ENCODE assay signal across 14 mouse cellular contexts in the genomic region with DNA sequence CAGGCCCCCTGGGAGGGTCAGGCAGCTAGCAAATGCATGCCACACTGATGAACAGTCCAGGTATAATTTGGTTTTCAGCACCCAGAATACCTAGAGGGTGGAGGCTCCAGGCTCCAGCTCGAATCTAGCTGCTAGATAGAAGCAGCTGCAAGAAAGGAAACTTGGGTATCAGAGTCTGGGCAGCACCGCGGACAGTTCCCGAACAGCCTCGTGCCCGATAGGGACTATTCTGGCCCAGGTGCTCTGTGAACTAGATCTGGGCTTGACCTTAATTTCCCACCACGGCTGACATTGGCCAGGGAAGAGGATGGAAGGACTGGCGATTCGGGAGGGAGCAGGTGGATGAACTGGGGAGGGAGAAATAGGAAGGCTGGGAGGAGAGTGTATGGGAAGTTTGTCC. TPM values are rescaled to one million over a fixed set of nuclear protein-coding genes. Genes with fewer than 3 reads are reported as not detected.
A peak's percentile ranks its signal among the peaks of the same experiment; 100 is the strongest.
DNase-seq lines count a peak whose midpoint lies in the region; ATAC-seq and TF ChIP-seq lines count a peak whose summit lies in the region.
"Had no signal": no experiment of that assay in that cellular context is flagged by ENCODE, and none has a peak within 500 bp of the region (broad histone marks: within the 10 kb centered on the region; RNA-seq: fewer than 3 reads in every experiment).

No protein-coding gene starts in this region.

- intact Hi-C loops in left cerebral cortex, postnatal 4 days (cut with DNase I) = no loop called here

- no peaks in the 10 kb centered on the region for H3K36me3 ChIP-seq in liver, embryonic 12.5 days
- no peaks in the 10 kb centered on the region for H3K36me3 ChIP-seq in ES-E14 (ENCODE audit: control insufficient read depth, insufficient read depth, low read length, poor library complexity, severe bottlenecking)
- H3K36me3 ChIP-seq in embryonic facial prominence, embryonic 14.5 days (ENCODE audit: control insufficient read depth, insufficient read depth, low read length) = no peaks in the 10 kb centered on the region
- H3K36me3 ChIP-seq: hindbrain, embryonic 13.5 days had no signal

- no peaks in the 10 kb centered on the region for H3K9me3 ChIP-seq in liver, embryonic 12.5 days (replicated peaks)
- no peaks in the 10 kb centered on the region for H3K9me3 ChIP-seq in ES-E14 (ENCODE audit: control insufficient read depth, insufficient read depth, low read depth, low read length)
- H3K9me3 ChIP-seq in embryonic facial prominence, embryonic 14.5 days (ENCODE audit: control insufficient read depth, low read length) = no peaks in the 10 kb centered on the region
- H3K9me3 ChIP-seq: hindbrain, embryonic 13.5 days had no signal

- WGBS in liver, embryonic 12.5 days (ENCODE audit: insufficient replicate concordance) = 9% methylated on average over 9 of the region's 9 CpGs
- WGBS in embryonic facial prominence, embryonic 14.5 days = 4% methylated on average over 9 of the region's 9 CpGs

- no peaks in the 10 kb centered on the region for H3K4me1 ChIP-seq in liver, embryonic 12.5 days
- no peaks in the 10 kb centered on the region for H3K4me1 ChIP-seq in ES-E14 (ENCODE audit: control insufficient read depth in 2 of 2, insufficient read depth in 2 of 2, low read length in 2 of 2, poor library complexity in 1 of 2)
- no peaks in the 10 kb centered on the region for H3K4me1 ChIP-seq in embryonic facial prominence, embryonic 14.5 days (ENCODE audit: control insufficient read depth, insufficient read depth, low read length)

- in situ Hi-C loops in ES-E14 (cut with MboI; ENCODE audit: low sequenced_read_pairs in 2 of 2, unreplicated experiment in 2 of 2) = no loop called here

- no peak overlapping the region for H3K4me2 ChIP-seq in liver, embryonic 12.5 days
- H3K4me2 ChIP-seq in embryonic facial prominence, embryonic 14.5 days (ENCODE audit: low read depth, low read length) = no peak overlapping the region
- H3K4me2 ChIP-seq: hindbrain, embryonic 13.5 days had no signal

- H3K9ac ChIP-seq in liver, embryonic 12.5 days = no peak overlapping the region
- no peak overlapping the region for H3K9ac ChIP-seq in ES-E14 (ENCODE audit: insufficient read depth, low read depth, low read length, poor library complexity, severe bottlenecking)
- no peak overlapping the region for H3K9ac ChIP-seq in embryonic facial prominence, embryonic 14.5 days (ENCODE audit: low read depth, low read length)
- H3K9ac ChIP-seq: hindbrain, embryonic 13.5 days had no signal

- ATAC-seq in liver, embryonic 12.5 days = no peak
- no peak for ATAC-seq in embryonic facial prominence, embryonic 14.5 days (ENCODE audit: low read depth)

- H3K4me3 ChIP-seq in liver, embryonic 12.5 days = no peak overlapping the region
- H3K4me3 ChIP-seq in ES-E14 (ENCODE audit: insufficient read depth in 1 of 2, low read depth in 1 of 2, low read length in 2 of 2, poor library complexity in 1 of 2, severe bottlenecking in 1 of 2) = no peak overlapping the region
- no peak overlapping the region for H3K4me3 ChIP-seq in embryonic facial prominence, embryonic 14.5 days (ENCODE audit: low read depth, low read length)
- H3K4me3 ChIP-seq: hindbrain, embryonic 13.5 days had no signal

- H3K27me3 ChIP-seq in liver, embryonic 12.5 days (replicated peaks) = peaks cover 3% of the 10 kb centered on the region; the same call in 1 of the 2 replicates
- H3K27me3 ChIP-seq in embryonic facial prominence, embryonic 14.5 days (replicated peaks; ENCODE audit: control insufficient read depth, insufficient read depth, low read length) = no peaks in the 10 kb centered on the region

- H3K27ac ChIP-seq in liver, embryonic 12.5 days = no peak overlapping the region
- no peak overlapping the region; the same call in 1 of the 2 replicates for H3K27ac ChIP-seq in ES-E14 (ENCODE audit: insufficient read depth, low read depth, low read length, poor library complexity, severe bottlenecking)
- H3K27ac ChIP-seq in embryonic facial prominence, embryonic 14.5 days (replicated peaks; ENCODE audit: low read depth, low read length) = no peak overlapping the region
- H3K27ac ChIP-seq: hindbrain, embryonic 13.5 days had no signal

- peak; percentile 64 for DNase-seq in adrenal gland, postnatal 10 days
- no peak for DNase-seq in adrenal gland, adult 18-20 months (ENCODE audit: low spot score in 2 of 2)
- DNase-seq in liver (peak; percentile 19), ES-E14 (ENCODE audit: low read depth, low spot score) (peak; percentile 44)
- peak; percentile 37 for DNase-seq in embryonic facial prominence, embryonic 14.5 days (ENCODE audit: low spot score)
- DNase-seq in left cerebral cortex, postnatal 4 days = no peak
- no peak for DNase-seq in thymus, postnatal 36 days
- DNase-seq: B cell, adult 2 months; cerebellum, adult 2 months; gastrocnemius, postnatal 25 days had no signal

TF ChIP-seq in ES-E14, 5 proteins besides CTCF, POLR2A, EP300 and RAD21:
- no peak for TF ChIP-seq ZC3H11A (IDR thresholded peaks at IDR 0.05; ENCODE audit: borderline replicate concordance, low read depth, low read length)
- TF ChIP-seq MAFK (IDR thresholded peaks at IDR 0.05; ENCODE audit: insufficient read depth, low read depth, low read length) = no peak
- TF ChIP-seq ZNF384 (IDR thresholded peaks at IDR 0.05; ENCODE audit: low read depth, low read length) = no peak
- no peak for TF ChIP-seq HCFC1 (IDR thresholded peaks at IDR 0.05; ENCODE audit: borderline replicate concordance, insufficient read depth, low read length)
- TF ChIP-seq CHD2 (IDR thresholded peaks at IDR 0.05; ENCODE audit: low read depth, low read length) = no peak

RNA-seq across cellular contexts. Expression of a gene that starts 6.3 kb away (rescaled TPM):
- 1 to 10 TPM; 2.4 to 3.9 TPM for total RNA-seq in adrenal gland, postnatal 10 days (2021)
- 1 to 10 TPM; 2.6 to 2.8 TPM for total RNA-seq in adrenal gland, adult 18-20 months (2021)
- 0.20 and 0.28 TPM in 2 replicates for polyA plus RNA-seq in liver, embryonic 12.5 days (2016; fragmentation: Nextera tagmentation; extraction: Ambion mirVana)
- total RNA-seq in ES-E14 (2012; rRNA removed) = 0.45 TPM in 1 of 2 replicates, not detected in the other
- 0.81 and 0.93 TPM in 2 replicates for polyA plus RNA-seq in embryonic facial prominence, embryonic 14.5 days (2014; fragmentation: Nextera tagmentation; extraction: Ambion mirVana)
- 10 to 100 TPM; 17.8 to 25.1 TPM for total RNA-seq in left cerebral cortex, postnatal 4 days (2021)
- total RNA-seq: liver, adult 2 months; megakaryocyte, adult 5-6 weeks had no signal
- polyA plus RNA-seq: liver, adult 2 months had no signal

Comparison
In these comparisons a context has a peak if more than half of its experiments do, and no peak if none do; other contexts are left out.
1. DNase-seq: peak in adrenal gland, postnatal 10 days (single experiment), liver (single experiment), ES-E14 (single experiment) and embryonic facial prominence, embryonic 14.5 days (single experiment); none in adrenal gland, adult 18-20 months (0 of 2), left cerebral cortex, postnatal 4 days (single experiment) and thymus, postnatal 36 days (0 of 2).